Mouse (Mus musculus): Measurements from ENCODE around the gene Sned1.
"Not testable (repeated sequence)": the region's sequence is repeated elsewhere in the genome, so short reads cannot be mapped to it uniquely, and the experiment has no call there.

Gene Sned1

DNA sequence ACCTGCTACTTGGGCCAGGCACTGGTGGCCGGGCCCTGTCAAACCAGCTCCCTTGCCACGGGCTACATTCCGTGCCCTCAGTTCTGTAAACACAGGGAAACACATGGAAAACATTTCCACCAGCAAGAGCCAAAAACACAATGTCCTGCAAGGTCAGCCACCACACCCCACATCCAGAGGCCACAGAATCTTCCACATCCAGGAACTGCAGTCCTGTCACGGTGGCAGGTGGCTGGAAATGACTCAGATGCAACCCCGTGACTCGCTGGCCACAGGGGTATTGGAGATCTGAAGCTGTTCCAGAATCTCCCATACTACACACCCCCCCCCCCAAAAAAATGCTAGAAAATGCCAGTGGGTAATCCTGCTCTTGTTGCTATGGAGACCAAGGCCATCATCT, 6.4 kb upstream of the Sned1 start:
- no peak for DNase-seq (ENCODE audit: low spot score in 2 of 2)

DNA sequence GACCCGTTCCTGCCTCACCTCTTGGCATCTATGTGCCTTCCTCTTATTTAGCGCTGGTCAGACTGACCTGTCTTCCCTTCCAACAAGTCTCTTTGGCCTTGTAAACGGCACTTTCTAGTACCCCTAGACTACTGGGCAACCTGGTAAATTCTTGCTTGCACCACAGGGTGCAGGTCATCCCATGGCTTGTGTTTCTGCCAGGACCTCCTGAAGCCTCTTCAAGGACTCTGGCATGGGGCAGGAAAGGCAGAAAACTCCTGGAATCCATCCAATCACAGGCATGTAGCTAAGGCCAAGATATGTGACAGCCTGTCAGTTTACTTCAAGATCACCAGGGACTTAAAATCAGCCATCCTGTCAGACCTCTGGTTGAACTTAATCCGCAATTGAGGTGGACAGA, 6.0 kb upstream of the Sned1 start:
- no peak for DNase-seq (ENCODE audit: low spot score in 2 of 2)

GRCm38 (mm10) chr1:93236545-93236924, 894 bp downstream of the Sned1 start:
- DNase-seq (ENCODE audit: low spot score in 2 of 2): no peak

DNA sequence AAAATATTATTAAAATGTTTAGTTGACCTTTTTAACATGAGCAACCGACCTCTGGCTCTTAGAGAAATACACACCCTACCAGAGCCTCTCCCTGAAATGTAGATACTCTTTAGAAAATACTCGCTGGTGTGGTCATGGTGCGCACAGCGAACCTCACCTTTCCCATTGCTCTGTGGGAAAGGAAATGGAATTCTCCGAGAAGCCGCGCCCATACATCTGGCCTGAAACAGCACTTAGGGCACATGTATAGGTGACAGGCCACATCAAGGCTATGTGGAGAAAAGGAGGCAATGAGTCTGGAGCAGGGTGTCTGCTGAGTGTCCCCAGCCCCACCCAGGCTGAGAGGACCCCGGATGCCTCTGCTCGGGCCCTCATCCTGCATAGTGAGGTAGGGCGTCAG, 2.0 kb downstream of the Sned1 start:
- DNase-seq (ENCODE audit: low spot score in 2 of 2): no peak

DNA sequence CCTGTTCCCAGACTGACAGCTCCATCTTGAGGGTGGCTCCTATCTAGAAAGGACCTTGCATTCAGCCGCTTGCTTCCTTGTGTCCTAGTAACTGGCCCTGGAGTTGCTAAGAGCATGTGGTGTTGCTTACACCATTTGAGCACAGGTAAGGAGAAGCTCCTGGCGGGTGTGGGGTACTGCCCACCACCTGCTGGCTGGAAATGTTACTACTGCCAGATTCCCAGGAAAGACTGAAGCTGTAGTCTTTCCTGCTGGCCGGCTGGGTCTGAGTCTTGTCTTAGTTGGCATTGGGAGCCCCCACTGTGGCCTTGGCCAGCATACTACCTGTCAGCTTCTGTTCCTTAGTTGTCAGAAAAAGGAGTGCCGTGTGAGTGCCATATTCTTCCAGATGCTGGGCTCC, 2.6 kb downstream of the Sned1 start:
- no peak for DNase-seq (ENCODE audit: low spot score in 2 of 2)

DNA sequence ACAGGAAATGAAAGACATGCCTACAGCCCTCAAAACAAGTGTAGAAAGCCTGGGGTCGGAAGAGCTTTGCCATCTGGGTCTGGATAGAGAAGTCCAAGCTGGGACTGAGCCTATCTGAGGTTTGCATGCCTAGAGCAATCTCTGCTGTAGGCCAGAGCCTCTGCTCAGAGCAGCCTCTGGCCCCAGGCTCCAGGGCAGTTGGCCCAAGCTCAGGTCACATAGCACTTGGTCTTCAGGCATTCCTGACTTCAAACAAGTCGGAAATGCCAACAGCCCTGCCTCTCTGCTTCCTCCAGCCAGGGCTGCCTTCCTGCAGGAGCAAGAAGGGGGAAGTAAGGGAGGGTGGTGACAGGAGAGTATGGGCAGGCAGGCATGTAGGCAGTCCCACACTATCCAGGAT, 10.3 kb downstream of the Sned1 start:
- no peak for DNase-seq (ENCODE audit: low spot score in 2 of 2)

GRCm38 (mm10) chr1:93252586-93252985, 16.9 kb downstream of the Sned1 start:
- no peak for DNase-seq (ENCODE audit: low spot score in 2 of 2)

DNA sequence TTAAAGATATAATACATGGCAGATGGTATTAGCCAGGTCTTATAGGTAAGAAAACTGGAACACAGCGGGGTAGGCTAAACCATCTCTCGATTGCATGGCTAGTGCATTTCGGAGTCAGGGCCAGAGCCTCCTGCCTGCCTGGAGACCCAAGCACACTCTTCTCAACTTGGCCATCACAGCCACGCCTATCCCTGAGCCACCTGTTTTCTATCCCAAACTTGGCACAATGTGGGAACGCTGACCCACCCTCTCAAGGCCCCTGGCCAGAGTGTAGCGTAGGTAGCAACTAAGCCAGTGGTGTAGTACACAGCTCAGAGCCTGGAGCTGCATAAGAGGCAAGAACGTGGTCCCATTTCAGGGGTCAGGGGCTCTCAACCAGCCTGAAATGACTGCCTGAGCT, 20.1 kb downstream of the Sned1 start:
- DNase-seq (ENCODE audit: low spot score in 2 of 2): no peak

- DNase-seq (ENCODE audit: low spot score in 2 of 2): no peak
Observed at GRCm38 (mm10) chr1:93257560-93257959, 21.9 kb downstream of the Sned1 start.

- no peak for DNase-seq (ENCODE audit: low spot score in 2 of 2)
Observed at GRCm38 (mm10) chr1:93267207-93267606, 31.6 kb downstream of the Sned1 start.

DNA sequence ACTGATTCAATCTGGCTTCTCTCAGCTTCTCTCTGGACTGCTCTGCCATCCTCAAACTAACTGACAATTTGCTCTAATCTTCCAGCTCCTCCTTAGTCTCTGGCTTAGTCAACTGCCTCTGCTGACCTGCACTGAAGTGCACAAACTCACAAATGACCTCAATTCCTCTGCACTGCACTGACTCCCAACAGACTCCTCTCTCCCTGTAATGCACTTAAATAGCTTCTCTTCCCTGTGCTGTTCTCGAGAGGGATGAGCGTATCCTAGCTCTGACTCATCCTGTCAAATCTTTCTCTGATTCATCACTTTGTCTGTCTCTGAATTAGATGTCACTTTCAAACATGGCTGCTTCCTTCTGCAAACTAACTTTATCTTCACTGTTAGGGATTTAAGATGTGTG, 32.6 kb downstream of the Sned1 start:
- DNase-seq (ENCODE audit: low spot score in 2 of 2): no peak

- no peak for DNase-seq (ENCODE audit: low spot score in 2 of 2)
Observed at GRCm38 (mm10) chr1:93270516-93271240, 35.0 kb downstream of the Sned1 start.

DNA sequence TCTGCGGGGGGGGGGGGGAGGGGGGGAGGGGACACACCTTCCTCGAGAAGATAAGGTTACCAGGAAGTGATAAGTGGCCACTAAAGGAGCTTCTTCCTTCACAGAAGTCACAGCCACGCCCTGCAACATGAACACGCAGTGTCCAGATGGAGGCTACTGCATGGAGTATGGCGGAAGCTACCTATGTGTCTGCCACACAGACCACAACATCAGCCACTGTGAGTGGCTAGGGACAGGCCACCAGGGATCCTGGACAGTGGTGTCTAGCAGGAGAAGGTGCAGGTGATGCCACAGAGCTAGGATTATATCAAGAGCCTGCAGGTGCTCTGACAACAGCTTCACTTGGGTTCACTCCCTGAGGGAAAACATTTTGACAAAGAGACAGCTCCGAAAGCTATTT, 36.1 kb downstream of the Sned1 start:
- DNase-seq (ENCODE audit: low spot score in 2 of 2): no peak

DNA sequence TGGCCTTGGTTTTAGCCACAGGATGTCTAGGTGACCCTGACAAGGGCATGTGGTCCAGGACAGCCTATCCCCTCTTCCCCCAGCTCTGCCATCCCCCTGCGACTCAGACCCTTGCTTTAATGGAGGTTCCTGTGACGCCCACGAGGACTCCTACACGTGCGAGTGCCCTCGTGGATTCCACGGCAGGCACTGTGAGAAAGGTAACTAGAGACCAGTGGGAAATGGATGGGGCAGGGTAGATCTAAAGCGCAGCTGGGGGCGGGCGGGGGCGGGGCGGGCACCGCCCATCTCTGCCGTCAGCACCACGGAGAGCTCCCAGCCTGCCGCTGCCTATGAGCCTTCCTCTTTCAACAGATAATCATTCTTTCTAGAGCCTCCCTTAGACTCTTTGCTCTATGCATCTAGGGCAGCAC, 36.8 kb downstream of the Sned1 start:
- no peak for DNase-seq (ENCODE audit: low spot score in 2 of 2)

DNA sequence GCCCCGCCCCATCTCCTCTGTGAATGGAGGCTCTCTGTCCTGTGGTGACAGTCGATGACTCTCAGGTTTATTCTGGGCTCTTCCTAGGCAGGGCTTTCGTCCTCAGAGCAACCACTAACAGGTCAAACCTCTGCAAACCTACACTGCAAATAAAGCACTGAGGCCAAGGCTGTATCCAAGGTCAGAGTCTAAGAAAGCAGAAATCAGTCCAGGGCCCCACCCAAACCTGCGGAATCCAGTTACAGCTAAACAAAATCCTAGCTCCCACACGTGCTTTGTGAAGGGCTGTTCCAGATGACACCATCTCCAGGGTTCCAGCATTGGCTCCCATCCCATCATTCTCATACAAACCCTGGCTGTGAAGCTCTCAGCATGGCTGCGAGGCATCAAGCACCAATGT, 39.9 kb downstream of the Sned1 start:
- DNase-seq (ENCODE audit: low spot score in 2 of 2): no peak

GRCm38 (mm10) chr1:93277041-93277440, 41.4 kb downstream of the Sned1 start:
- DNase-seq (ENCODE audit: low spot score in 2 of 2): no peak

DNA sequence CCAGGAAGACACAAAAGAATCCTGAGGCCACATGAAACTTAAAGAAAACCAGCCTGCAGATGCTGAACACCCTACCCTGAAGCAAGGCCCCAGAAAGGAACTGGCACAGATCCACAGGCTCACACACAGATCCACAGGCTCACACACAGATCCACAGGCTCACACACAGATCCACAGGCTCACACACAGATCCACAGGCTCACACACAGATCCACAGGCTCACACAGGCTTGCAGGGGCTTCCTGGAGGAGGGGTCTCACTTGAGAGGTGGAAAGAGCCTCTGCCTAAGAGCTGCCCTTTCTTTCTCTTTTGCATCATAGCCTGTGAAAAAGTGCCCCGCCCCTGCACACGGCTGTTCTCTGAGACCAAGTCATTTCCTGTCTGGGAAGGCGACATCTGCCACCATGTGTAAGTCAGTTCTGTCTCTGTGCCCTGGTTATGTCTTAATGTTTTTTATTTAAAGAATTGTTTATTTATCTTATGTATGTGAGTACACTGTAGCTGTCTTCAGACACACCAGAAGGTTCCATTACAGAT, 54.1 kb downstream of the Sned1 start:
- DNase-seq (ENCODE audit: low spot score in 2 of 2): no peak

DNA sequence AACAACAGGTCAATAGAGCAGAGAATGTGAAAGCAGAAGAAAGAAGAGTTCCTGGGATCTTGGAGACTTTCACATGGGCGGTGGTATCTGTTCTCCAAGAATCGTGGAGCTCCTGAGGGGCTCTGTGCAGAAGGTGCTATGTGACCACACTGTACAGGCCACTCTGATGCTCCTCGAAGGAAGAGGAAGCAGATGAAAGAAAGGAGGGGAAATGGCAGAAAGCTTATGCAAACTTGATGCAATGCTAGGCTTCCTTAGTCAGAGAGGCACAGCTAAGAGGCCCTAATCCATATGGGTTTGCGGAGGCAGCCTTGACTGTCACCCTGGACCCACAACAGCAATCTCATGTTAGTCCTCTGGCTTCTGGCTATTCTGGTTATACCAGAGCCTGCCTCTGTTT, 55.3 kb downstream of the Sned1 start:
- no peak for DNase-seq (ENCODE audit: low spot score in 2 of 2)

- DNase-seq (ENCODE audit: low spot score in 2 of 2): no peak
Observed at GRCm38 (mm10) chr1:93291591-93291990, 56.0 kb downstream of the Sned1 start.

GRCm38 (mm10) chr1:93292006-93292405, 56.4 kb downstream of the Sned1 start:
- no peak for DNase-seq (ENCODE audit: low spot score in 2 of 2)

GRCm38 (mm10) chr1:93294491-93294890, 58.9 kb downstream of the Sned1 start:
- not testable (repeated sequence) for DNase-seq (ENCODE audit: low spot score in 2 of 2)

- DNase-seq (ENCODE audit: low spot score in 2 of 2): no peak
Observed at GRCm38 (mm10) chr1:93299791-93300190, 64.2 kb downstream of the Sned1 start.

DNA sequence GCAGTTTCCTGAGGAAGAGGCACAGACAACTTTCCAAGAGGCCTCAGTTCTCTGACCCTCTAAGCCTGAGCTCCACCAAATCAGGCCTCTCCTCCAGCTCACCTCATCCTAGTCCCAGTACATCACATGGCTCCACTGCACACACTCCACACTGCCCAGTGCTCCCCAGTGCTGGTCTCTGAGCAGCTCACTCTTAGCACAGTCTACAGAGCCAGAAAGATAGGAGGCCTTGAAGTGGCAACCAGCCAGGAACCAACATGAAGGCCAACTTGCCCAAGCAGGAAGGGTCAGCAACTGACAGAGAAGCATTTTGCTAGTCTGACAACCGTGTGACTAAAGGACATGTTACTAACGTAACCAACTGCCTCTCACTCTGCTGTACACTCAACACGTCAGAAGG, 64.9 kb downstream of the Sned1 start:
- no peak for DNase-seq (ENCODE audit: low spot score in 2 of 2)

All from left cerebral cortex, adult 9 months (tissue).